Mouse (Mus musculus) gonadal fat pad, adult 2 months (tissue): ENCODE measurements at regions not wholly inside any gene's neighbourhood (a gene's known extent, or its start where the extent isn't known, plus 50 kb on each side); places are given as distances from the start of the nearest gene placed in this dataset.

Experiments used
- DNase-seq: peaks from one replicate; pipeline ENCODE4 v3.0.0-alpha.2; 2012; ENCODE audit warnings: low read depth

- peak; percentile 46 for DNase-seq
Measured at GRCm38 (mm10) chr2:142560896-142561500, 340.3 kb downstream of the Kif16b start.

- no peak for DNase-seq
Measured at GRCm38 (mm10) chr2:142560400-142560799, 340.9 kb downstream of the Kif16b start.

GRCm38 (mm10) chr2:142559946-142560345 lies 341.4 kb downstream of the Kif16b start:
- DNase-seq: no peak

GRCm38 (mm10) chr2:142554851-142555250 lies 346.5 kb downstream of the Kif16b start:
- DNase-seq: no peak

- DNase-seq: no peak
Measured at GRCm38 (mm10) chr2:142551690-142552089, 349.6 kb downstream of the Kif16b start.

- DNase-seq: no peak
Measured at GRCm38 (mm10) chr2:142548766-142549165, 352.6 kb downstream of the Kif16b start.

GRCm38 (mm10) chr2:142544937-142545336 lies 356.4 kb downstream of the Kif16b start:
- no peak for DNase-seq

- DNase-seq: no peak
Measured at GRCm38 (mm10) chr2:142539980-142540379, 361.4 kb downstream of the Kif16b start.

GRCm38 (mm10) chr2:142533555-142533954 lies 367.8 kb downstream of the Kif16b start:
- no peak for DNase-seq

- no peak for DNase-seq
Measured at GRCm38 (mm10) chr2:142522471-142522870, 378.9 kb downstream of the Kif16b start.

- no peak for DNase-seq
Measured at GRCm38 (mm10) chr2:142517731-142518130, 383.6 kb downstream of the Kif16b start.

GRCm38 (mm10) chr2:142505216-142505615 lies 396.1 kb downstream of the Kif16b start:
- no peak for DNase-seq
